8 mouse cellular contexts compared by ENCODE assay signal in the genomic region with DNA sequence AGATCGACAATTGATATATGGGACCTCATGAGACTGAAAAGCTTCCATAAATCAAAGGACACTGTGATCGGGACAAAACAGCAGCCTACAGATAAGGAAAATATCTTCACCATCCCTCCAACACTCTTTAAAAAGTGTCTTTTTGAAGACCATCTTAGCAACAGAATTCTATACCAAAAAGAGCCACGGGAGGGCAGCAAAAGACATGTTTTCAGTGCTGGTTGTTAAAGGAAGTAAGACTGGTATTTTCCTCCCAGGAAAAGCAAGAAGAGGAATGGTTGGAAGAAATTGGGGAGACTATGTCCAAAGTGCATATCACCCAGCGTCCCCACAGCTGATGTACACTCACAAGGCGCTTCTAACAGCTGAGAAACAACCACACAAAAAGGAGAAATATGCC.
DNase-seq lines count a peak whose midpoint lies in the region.

No protein-coding gene starts in this region.

- DNase-seq in adrenal gland, adult (ENCODE audit: inconsistent age in 2 of 2, low spot score in 1 of 2): peak; percentile 28 to 81
- no peak for DNase-seq in adrenal gland, postnatal 4 days (ENCODE audit: low spot score in 2 of 2)
- peak; percentile 12 for DNase-seq in thymus, postnatal 0 days (ENCODE audit: low spot score)
- DNase-seq in thymus, postnatal 36 days: no peak
- peak; percentile 34 to 75 for DNase-seq in cerebellum, postnatal 4 days (ENCODE audit: low spot score in 2 of 2)
- peak; percentile 10 for DNase-seq in induced T-regulatory cell, adult 2 months (ENCODE audit: low read depth)
- peak; percentile 60 for DNase-seq in left cerebral cortex, postnatal 4 days
- DNase-seq in skeletal muscle tissue, adult 2 months (ENCODE audit: low read depth, low spot score): peak; percentile 2

- intact Hi-C loops in left cerebral cortex, postnatal 4 days (cut with DNase I): loop anchor here (1.0 kb wide), 1 partner anchor 853 kb away; no protein-coding TSS in a partner anchor

Comparison
In these comparisons a context has a peak if more than half of its experiments do, and no peak if none do; other contexts are left out.
1. DNase-seq: peak in adrenal gland, adult (2 of 2), thymus, postnatal 0 days (single experiment), cerebellum, postnatal 4 days (2 of 2), induced T-regulatory cell, adult 2 months (single experiment), left cerebral cortex, postnatal 4 days (single experiment) and skeletal muscle tissue, adult 2 months (single experiment); none in adrenal gland, postnatal 4 days (0 of 2) and thymus, postnatal 36 days (0 of 2).